11 mouse cellular contexts compared by ENCODE assay signal in genomic region chr7:80075946-80076583, GRCm38 (mm10). TPM values are rescaled to one million over a fixed set of nuclear protein-coding genes. Genes with fewer than 3 reads are reported as not detected.
DNase-seq lines count a peak whose midpoint lies in the region; ATAC-seq and TF ChIP-seq lines count a peak whose summit lies in the region.
"Had no signal": no experiment of that assay in that cellular context is flagged by ENCODE, and none has a peak within 500 bp of the region (broad histone marks: within the 10 kb centered on the region; RNA-seq: fewer than 3 reads in every experiment).

No protein-coding gene starts in this region.

- no peak for TF ChIP-seq CTCF in MEL (IDR thresholded peaks at IDR 0.05 in 2 of 3, conservative IDR thresholded peaks at IDR 0.05 in 1 of 3; ENCODE audit: control insufficient read depth in 1 of 3, insufficient read depth in 1 of 3, low read depth in 2 of 3, low read length in 3 of 3, poor library complexity in 1 of 3, severe bottlenecking in 1 of 3)

- TF ChIP-seq POLR2A in MEL (IDR thresholded peaks at IDR 0.05; ENCODE audit: control insufficient read depth in 1 of 2, insufficient read depth in 1 of 2, low read depth in 1 of 2, low read length in 2 of 2, poor library complexity in 1 of 2), result no peak

- WGBS in heart, embryonic 15.5 days, result 52% methylated on average over 4 of the region's 4 CpGs
- 5% methylated on average over 4 of the region's 4 CpGs for WGBS in forebrain, embryonic 13.5 days
- WGBS in midbrain, embryonic 10.5 days, result 8% methylated on average over 4 of the region's 4 CpGs

- H3K27me3 ChIP-seq in heart, embryonic 15.5 days, result no peaks in the 10 kb centered on the region
- H3K27me3 ChIP-seq in MEL (ENCODE audit: control insufficient read depth in 1 of 2, insufficient read depth in 2 of 2, low read length in 2 of 2), result no peaks in the 10 kb centered on the region
- no peaks in the 10 kb centered on the region for H3K27me3 ChIP-seq in forebrain, embryonic 13.5 days
- no peaks in the 10 kb centered on the region for H3K27me3 ChIP-seq in midbrain, embryonic 10.5 days (ENCODE audit: low read depth, poor library complexity, severe bottlenecking)

- intact Hi-C loops in heart, postnatal 36 days (cut with DNase I), result no loop called here

- H3K9me3 ChIP-seq in heart, embryonic 15.5 days (replicated peaks), result no peaks in the 10 kb centered on the region
- H3K9me3 ChIP-seq in MEL (replicated peaks; ENCODE audit: insufficient read depth, low read length), result no peaks in the 10 kb centered on the region
- no peaks in the 10 kb centered on the region for H3K9me3 ChIP-seq in forebrain, embryonic 13.5 days (replicated peaks)
- H3K9me3 ChIP-seq in midbrain, embryonic 10.5 days (replicated peaks), result no peaks in the 10 kb centered on the region

- H3K79me2 ChIP-seq in MEL (ENCODE audit: control insufficient read depth, insufficient read depth, low read length, poor library complexity), result no peaks in the 10 kb centered on the region

- H3K4me3 ChIP-seq in heart, embryonic 15.5 days, result no peak overlapping the region
- H3K4me3 ChIP-seq in MEL (ENCODE audit: control insufficient read depth in 1 of 2, insufficient read depth in 1 of 2, low read depth in 2 of 2, low read length in 2 of 2), result no peak overlapping the region
- no peak overlapping the region for H3K4me3 ChIP-seq in forebrain, embryonic 13.5 days
- H3K4me3 ChIP-seq in midbrain, embryonic 10.5 days, result peak overlapping the region; percentile 29

- H3K4me2 ChIP-seq in heart, embryonic 15.5 days, result no peak overlapping the region
- H3K4me2 ChIP-seq in forebrain, embryonic 13.5 days, result no peak overlapping the region

- H3K9ac ChIP-seq in heart, embryonic 15.5 days, result no peak overlapping the region
- H3K9ac ChIP-seq in MEL (ENCODE audit: control insufficient read depth, low read depth, low read length, poor library complexity, severe bottlenecking), result no peak overlapping the region
- H3K9ac ChIP-seq in forebrain, embryonic 13.5 days, result 0 out of 2 replicates have a peak overlapping the region, but pooled peaks have one; percentile 22

- peaks cover 77% of the 10 kb centered on the region for H3K4me1 ChIP-seq in heart, embryonic 15.5 days (replicated peaks)
- H3K4me1 ChIP-seq in MEL (ENCODE audit: control insufficient read depth in 1 of 2, insufficient read depth in 2 of 2, low read length in 2 of 2), result peaks cover 17 to 44% of the 10 kb centered on the region in 2 experiments
- H3K4me1 ChIP-seq in forebrain, embryonic 13.5 days, result peaks cover 74% of the 10 kb centered on the region
- H3K4me1 ChIP-seq in midbrain, embryonic 10.5 days, result peaks cover 81% of the 10 kb centered on the region

- ATAC-seq in heart, embryonic 15.5 days (replicated peaks; ENCODE audit: insufficient number of reproducible peaks, insufficient read depth, low FRiP score, low read depth), result no peak
- ATAC-seq in forebrain, embryonic 13.5 days, result peak; percentile 42; the same call in 1 of the 2 replicates
- ATAC-seq in granulocyte monocyte progenitor cell, adult 5-6 weeks (replicated peaks; ENCODE audit: poor library complexity, severe bottlenecking), result no peak

- H3K36me3 ChIP-seq in heart, embryonic 15.5 days, result no peaks in the 10 kb centered on the region
- peaks cover 0 to 35% of the 10 kb centered on the region in 2 experiments; a peak in 2 of 4 replicates for H3K36me3 ChIP-seq in MEL (ENCODE audit: control insufficient read depth in 1 of 2, insufficient read depth in 2 of 2, low read length in 2 of 2)
- peaks cover 1% of the 10 kb centered on the region; the same call in 1 of the 2 replicates for H3K36me3 ChIP-seq in forebrain, embryonic 13.5 days (ENCODE audit: poor library complexity, severe bottlenecking)
- peaks cover 17% of the 10 kb centered on the region for H3K36me3 ChIP-seq in midbrain, embryonic 10.5 days

- no peak for TF ChIP-seq RAD21 in MEL (IDR thresholded peaks at IDR 0.05; ENCODE audit: low read depth, low read length)

- DNase-seq in heart, postnatal 36 days, result no peak
- no peak for DNase-seq in MEL (ENCODE audit: low read depth, low spot score)
- DNase-seq in midbrain, embryonic 10.5 days (ENCODE audit: low spot score), result peak; percentile 73
- no peak for DNase-seq in gastrocnemius, postnatal 10 days
- no peak for DNase-seq in adrenal gland, adult 8-10 months
- DNase-seq: adrenal gland, postnatal 10 days; gastrocnemius, postnatal 14 days; right cerebral cortex, postnatal 25 days had no signal

- no peak for TF ChIP-seq EP300 in MEL (IDR thresholded peaks at IDR 0.05; ENCODE audit: low read depth in 1 of 2, low read length in 2 of 2)

- H3K27ac ChIP-seq in heart, embryonic 15.5 days, result peak overlapping the region; percentile 48
- H3K27ac ChIP-seq in MEL (ENCODE audit: control insufficient read depth, low read depth, low read length), result peak overlapping the region; percentile 85; the same call in 1 of the 2 replicates
- H3K27ac ChIP-seq in forebrain, embryonic 13.5 days, result peak overlapping the region; percentile 87
- peak overlapping the region; percentile 90 for H3K27ac ChIP-seq in midbrain, embryonic 10.5 days (replicated peaks)

TF ChIP-seq in MEL, 35 proteins besides CTCF, POLR2A, EP300 and RAD21:
- TF ChIP-seq HCFC1 (IDR thresholded peaks at IDR 0.05; ENCODE audit: low read depth, low read length), result no peak
- TF ChIP-seq ZC3H11A (IDR thresholded peaks at IDR 0.05; ENCODE audit: low read depth, low read length), result no peak
- no peak for TF ChIP-seq ELF1 (IDR thresholded peaks at IDR 0.05; ENCODE audit: low read depth, low read length)
- no peak for TF ChIP-seq MAZ (IDR thresholded peaks at IDR 0.05; ENCODE audit: low read depth, low read length)
- no peak for TF ChIP-seq MXI1 (IDR thresholded peaks at IDR 0.05; ENCODE audit: low read depth, low read length)
- no peak for TF ChIP-seq CHD1 (IDR thresholded peaks at IDR 0.05; ENCODE audit: low read depth, low read length)
- no peak for TF ChIP-seq ZKSCAN1 (IDR thresholded peaks at IDR 0.05; ENCODE audit: low read depth, low read length)
- TF ChIP-seq SIN3A (IDR thresholded peaks at IDR 0.05; ENCODE audit: low read length), result no peak
- TF ChIP-seq JUND (IDR thresholded peaks at IDR 0.05; ENCODE audit: low read depth, low read length), result no peak
- no peak for TF ChIP-seq POLR2AphosphoS2 (IDR thresholded peaks at IDR 0.05; ENCODE audit: low read length)
- no peak for TF ChIP-seq BHLHE40 (IDR thresholded peaks at IDR 0.05; ENCODE audit: borderline replicate concordance, low read depth, low read length)
- no peak for TF ChIP-seq POLR2AphosphoS5 (IDR thresholded peaks at IDR 0.05; ENCODE audit: borderline replicate concordance, low read depth, low read length)
- TF ChIP-seq SMC3 (IDR thresholded peaks at IDR 0.05; ENCODE audit: low read depth, low read length), result no peak
- no peak for TF ChIP-seq ETS1 (IDR thresholded peaks at IDR 0.05; ENCODE audit: low read depth, low read length)
- no peak for TF ChIP-seq ZMIZ1 (IDR thresholded peaks at IDR 0.05; ENCODE audit: low read depth, low read length)
- TF ChIP-seq MEF2A (IDR thresholded peaks at IDR 0.05; ENCODE audit: extremely low read depth, insufficient replicate concordance, low read depth, low read length, poor library complexity, severe bottlenecking), result no peak
- TF ChIP-seq MAX (IDR thresholded peaks at IDR 0.05; ENCODE audit: low read length), result no peak
- TF ChIP-seq MYC (IDR thresholded peaks at IDR 0.05; ENCODE audit: low read depth, low read length), result no peak
- no peak for TF ChIP-seq KAT2A (conservative IDR thresholded peaks at IDR 0.05; ENCODE audit: low read depth, low read length)
- no peak for TF ChIP-seq GATA1 (IDR thresholded peaks at IDR 0.05; ENCODE audit: low read depth, low read length)

RNA-seq across cellular contexts. Expression of gene Idh2, which starts 39.1 kb away (rescaled TPM):
- polyA plus RNA-seq in heart, embryonic 15.5 days (2015; fragmentation: Nextera tagmentation; extraction: Ambion mirVana), result 2,234 and 2,284 TPM in 2 replicates
- 1,000 to 10,000 TPM; 1,714 to 2,029 TPM for total RNA-seq in heart, postnatal 36 days (2021)
- total RNA-seq in MEL (2012; rRNA removed), result 121 and 141 TPM in 2 replicates
- polyA plus RNA-seq in MEL (2012; ENCODE audit: insufficient read depth in 1 of 2, insufficient read length in 2 of 2, low read depth in 1 of 2, low replicate concordance in 2 of 2, missing spikeins in 1 of 2), result 100 to 1,000 TPM; 181 to 268 TPM
- 351 and 386 TPM in 2 replicates for polyA plus RNA-seq in forebrain, embryonic 13.5 days (2015; fragmentation: Nextera tagmentation; extraction: Ambion mirVana)
- polyA plus RNA-seq in midbrain, embryonic 10.5 days (2016; fragmentation: Nextera tagmentation; extraction: Ambion mirVana), result 428 and 429 TPM in 2 replicates
- total RNA-seq in gastrocnemius, postnatal 10 days (2021), result 100 to 1,000 TPM; 244 to 271 TPM
- total RNA-seq in adrenal gland, adult 8-10 months (2022), result 100 to 1,000 TPM; 122 to 222 (median 165) TPM
- 259 and 298 TPM in 2 replicates for total RNA-seq in granulocyte monocyte progenitor cell, adult 5-6 weeks (2014; fragmentation: Nextera tagmentation)
- 338 and 368 TPM in 2 replicates for total RNA-seq in granulocyte monocyte progenitor cell, adult 5-6 weeks (2017)

RNA-seq across cellular contexts. Expression of gene Zfp710, which starts 51.5 kb away (rescaled TPM):
- 9.4 and 13.6 TPM in 2 replicates for polyA plus RNA-seq in heart, embryonic 15.5 days (2015; fragmentation: Nextera tagmentation; extraction: Ambion mirVana)
- total RNA-seq in heart, postnatal 36 days (2021), result 10 to 100 TPM; 27.4 to 28.0 TPM
- 11.8 and 14.8 TPM in 2 replicates for total RNA-seq in MEL (2012; rRNA removed)
- polyA plus RNA-seq in MEL (2012; ENCODE audit: insufficient read depth in 1 of 2, insufficient read length in 2 of 2, low read depth in 1 of 2, low replicate concordance in 2 of 2, missing spikeins in 1 of 2), result 10 to 100 TPM in 1 of 2 experiments, not detected in 1; 19.1 TPM
- 20.6 and 23.1 TPM in 2 replicates for polyA plus RNA-seq in forebrain, embryonic 13.5 days (2015; fragmentation: Nextera tagmentation; extraction: Ambion mirVana)
- 32.7 and 34.2 TPM in 2 replicates for polyA plus RNA-seq in midbrain, embryonic 10.5 days (2016; fragmentation: Nextera tagmentation; extraction: Ambion mirVana)
- total RNA-seq in gastrocnemius, postnatal 10 days (2021), result 10 to 100 TPM; 14.2 to 16.7 TPM
- total RNA-seq in adrenal gland, adult 8-10 months (2022), result 10 to 100 TPM; 14.3 to 34.1 (median 25.3) TPM
- 26.7 and 27.6 TPM in 2 replicates for total RNA-seq in granulocyte monocyte progenitor cell, adult 5-6 weeks (2014; fragmentation: Nextera tagmentation)
- total RNA-seq in granulocyte monocyte progenitor cell, adult 5-6 weeks (2017), result 13.7 and 24.3 TPM in 2 replicates

Comparison
In these comparisons a context has a peak if more than half of its experiments do, and no peak if none do; other contexts are left out.
1. RNA of gene Idh2, which starts 39.1 kb away (total RNA-seq): 1,714 to 2,029 TPM in heart, postnatal 36 days; 259 to 368 TPM in granulocyte monocyte progenitor cell, adult 5-6 weeks, 244 to 271 TPM in gastrocnemius, postnatal 10 days, 122 to 222 TPM in adrenal gland, adult 8-10 months and 121 to 141 TPM in MEL; every median in the first group is over 4 times any median in the second.
2. Peak in every context shown above with its lines, with median percentiles within 50 percentile points of each other: H3K27ac ChIP-seq.